Mouse (Mus musculus) erythroid progenitor cell, adult 5-6 weeks (primary cell): ENCODE measurements around the gene Tmem130. TPM values are rescaled to one million over a fixed set of nuclear protein-coding genes. Genes with fewer than 3 reads are reported as not detected.

ENCODE experiments used
- ATAC-seq: replicated peaks from 2 replicates; pipeline ENCODE4 v1.8.0; 2016; ENCODE audit warnings: moderate number of reproducible peaks, mild to moderate bottlenecking, moderate TSS enrichment, inconsistent platforms; ENCODE audit not compliant: poor library complexity, low FRiP score, severe bottlenecking
- total RNA-seq, 2 experiments: library from RNA; stranded (forward) in 1 of 2; stranded (reverse) in 1 of 2; fragments of 150-400 nt in 1 of 2; fragments of 186-747, 209-891 nt in 1 of 2; gene quantifications; 2 replicates each; pipeline versions ENCODE4 v1.2.3 to v1.2.4; 2015 to 2017; ENCODE audit warnings: low replicate concordance in 2 of 2

The Tmem130 gene
- total RNA-seq, 2 experiments from 2014 or later = not detected

DNA sequence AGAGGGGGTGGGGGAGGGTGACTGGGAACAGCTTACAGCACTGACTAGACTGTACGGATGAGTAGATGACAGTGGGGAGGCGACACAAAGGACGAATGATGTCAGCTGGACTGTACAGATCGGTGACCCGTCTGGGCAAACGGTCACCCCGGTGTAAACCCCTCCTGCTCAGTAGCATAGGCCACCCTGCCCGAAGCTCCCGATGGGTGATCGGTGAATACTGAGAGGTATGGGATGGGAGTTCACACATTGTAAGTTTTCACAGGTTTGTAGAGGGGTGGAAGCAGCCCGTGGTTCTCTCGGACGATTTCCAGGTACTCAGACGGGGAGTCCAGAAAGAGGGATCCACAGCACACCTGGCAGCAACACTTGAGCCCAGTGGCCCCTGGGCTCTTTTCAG lies 24.5 kb downstream of the Tmem130 start:
- no peak for ATAC-seq

DNA sequence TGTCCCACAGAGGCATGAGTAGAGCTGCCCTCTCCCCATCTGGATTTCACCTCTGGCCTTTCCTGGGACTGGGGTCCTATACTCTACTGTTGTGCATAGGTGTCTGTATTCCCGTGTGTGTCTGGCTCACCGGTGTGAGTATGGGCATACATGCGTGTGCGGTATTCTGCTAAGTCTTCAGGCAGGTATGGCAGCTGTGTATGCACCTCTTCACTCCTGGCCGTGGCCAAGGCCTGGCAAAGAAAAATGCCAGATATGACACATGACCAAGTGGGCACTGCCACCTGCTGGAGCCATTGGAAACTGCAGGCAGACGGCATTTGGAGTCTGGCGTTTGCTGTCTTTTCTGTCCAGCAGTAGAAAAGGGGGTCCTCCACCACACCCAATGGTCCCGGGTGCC lies 26.7 kb downstream of the Tmem130 start:
- ATAC-seq = peak; percentile 25; the same call in 1 of the 2 replicates

DNA sequence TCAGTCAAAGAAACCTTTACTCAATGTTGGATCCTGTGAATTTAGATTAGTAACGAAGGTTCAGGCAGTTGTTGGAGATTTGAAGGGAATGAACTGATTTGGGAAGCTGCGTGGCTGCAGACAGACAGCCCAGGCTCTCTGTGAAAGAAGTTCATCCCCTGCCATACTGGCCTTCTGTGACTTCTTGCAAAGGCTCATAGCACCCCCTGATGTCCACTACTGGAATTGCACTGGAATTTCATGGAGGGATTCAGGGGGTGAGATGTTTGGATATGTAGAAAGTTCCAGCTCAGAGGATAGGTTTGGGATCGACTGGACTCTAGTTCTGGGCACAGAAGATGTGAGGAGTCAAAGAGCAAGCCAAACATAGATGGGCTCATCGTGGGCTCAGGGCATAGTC lies 27.7 kb downstream of the Tmem130 start:
- 0 out of 2 replicates have a peak, but pooled peaks have one; percentile 34 for ATAC-seq

DNA sequence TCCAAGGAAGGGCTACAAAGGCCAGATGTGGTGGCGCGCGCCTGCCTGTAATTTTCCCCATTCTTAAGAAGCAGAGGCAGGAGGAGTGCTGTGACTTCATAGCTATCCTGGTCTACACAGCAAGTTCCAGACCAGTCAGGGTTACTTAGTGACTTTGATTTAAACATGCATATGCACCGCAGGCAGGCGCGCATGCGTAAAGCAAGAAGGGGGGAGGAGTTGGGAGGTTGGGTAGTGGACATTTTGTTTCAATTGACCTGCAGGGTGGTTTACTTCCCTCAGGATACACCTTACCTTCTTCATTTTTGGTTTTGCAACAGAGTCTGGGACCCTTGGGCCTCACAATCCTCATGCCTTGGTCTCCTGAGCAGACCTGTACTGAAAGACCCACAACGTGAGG lies 32.4 kb downstream of the Tmem130 start:
- ATAC-seq = no peak

DNA sequence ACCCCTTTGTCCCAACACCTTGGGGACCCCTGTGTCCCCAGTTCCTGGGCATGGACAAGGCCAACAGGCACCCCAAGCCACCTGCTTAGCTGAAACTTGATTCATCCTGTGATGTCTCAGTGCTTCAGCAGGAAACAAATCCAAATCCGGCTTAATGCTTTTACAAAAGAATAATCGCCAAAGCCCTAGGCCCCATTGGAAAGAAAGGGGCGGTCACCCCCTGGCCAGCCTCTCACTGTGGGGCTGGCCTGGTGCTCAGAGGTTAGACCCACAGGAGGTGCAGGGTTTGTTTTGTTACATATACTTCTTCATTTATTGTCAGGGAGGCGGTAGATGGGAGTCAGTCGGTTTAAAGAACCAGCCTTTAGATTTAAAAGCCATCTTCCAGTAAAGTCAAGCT lies 33.4 kb downstream of the Tmem130 start:
- ATAC-seq = no peak

DNA sequence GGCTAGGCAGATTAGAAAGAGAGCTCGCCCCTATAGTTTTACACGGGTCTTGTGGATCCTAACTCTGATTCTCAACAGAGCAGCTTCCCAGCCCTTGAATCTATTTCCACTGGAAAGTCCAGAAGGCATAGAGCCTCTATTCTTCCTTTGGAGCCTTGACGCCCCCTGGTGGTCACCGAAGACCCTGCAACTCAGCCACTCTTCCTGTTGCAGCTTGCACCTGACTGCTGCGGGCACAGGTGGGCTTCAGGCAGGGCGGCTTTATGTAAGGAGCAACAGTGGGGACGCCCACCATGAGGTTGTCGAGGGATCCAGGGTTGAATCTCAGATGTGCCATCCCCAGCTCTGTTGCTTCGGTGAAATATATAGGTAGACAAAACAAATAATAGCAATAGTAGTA lies 34.5 kb downstream of the Tmem130 start:
- ATAC-seq = 0 out of 2 replicates have a peak, but pooled peaks have one; percentile 42

DNA sequence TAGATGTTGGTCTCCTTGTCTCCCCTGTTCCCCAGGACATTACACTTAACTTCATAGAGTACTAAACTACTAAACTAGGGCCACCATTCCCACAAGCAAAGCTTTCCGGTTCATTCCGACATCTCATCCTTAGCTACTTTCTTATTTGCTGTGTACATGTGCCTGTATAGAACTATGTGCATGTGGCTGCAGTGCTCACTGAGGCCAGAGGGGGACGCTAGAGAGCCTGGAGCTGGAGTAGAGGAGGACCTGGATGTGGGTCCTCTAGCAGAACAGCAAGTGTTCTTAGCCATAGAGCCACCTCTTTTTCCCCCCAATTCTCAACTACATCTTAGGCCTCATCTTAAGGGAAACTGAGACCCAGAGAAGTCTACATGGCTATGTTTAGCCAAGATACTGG lies 36.1 kb downstream of the Tmem130 start:
- no peak for ATAC-seq

DNA sequence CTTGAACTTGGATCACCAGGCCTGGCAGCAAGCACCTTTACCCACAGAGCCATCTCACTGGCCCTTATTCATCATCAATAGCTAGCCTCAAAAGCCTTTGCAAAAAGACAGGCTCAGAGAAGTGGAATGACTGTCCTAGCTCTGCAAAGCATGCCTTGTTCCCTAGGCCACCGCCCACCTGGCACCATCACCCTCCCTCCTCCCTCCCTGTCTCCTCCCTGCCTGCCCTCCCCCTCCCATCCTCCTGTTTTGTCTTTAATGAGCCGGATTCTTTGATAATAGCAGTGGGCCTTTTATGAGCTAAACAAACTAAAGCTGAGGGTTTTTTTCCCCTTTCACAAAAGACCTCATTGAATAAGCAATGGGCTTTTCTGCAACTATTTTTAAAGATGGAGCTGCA lies 36.7 kb downstream of the Tmem130 start:
- no peak for ATAC-seq

DNA sequence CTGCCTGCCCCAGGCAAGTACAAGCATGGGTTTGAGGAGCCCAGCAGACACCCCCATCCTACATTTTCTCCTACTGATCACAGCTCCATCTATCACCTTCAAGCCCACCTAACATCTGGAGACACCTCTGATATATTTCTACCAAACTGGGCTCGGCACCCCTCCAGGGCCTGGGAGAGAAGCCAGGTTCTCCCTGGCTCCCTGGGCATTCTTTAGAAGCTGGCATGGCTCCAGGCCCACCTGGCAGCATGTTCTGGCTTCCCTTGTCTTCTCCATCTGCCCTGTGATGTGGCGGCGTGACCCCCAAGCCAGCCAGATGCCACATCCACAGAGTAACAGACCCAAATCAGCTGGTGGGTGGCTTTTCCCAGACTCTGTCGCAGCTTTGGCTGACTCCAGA lies 41.3 kb downstream of the Tmem130 start:
- ATAC-seq = no peak

DNA sequence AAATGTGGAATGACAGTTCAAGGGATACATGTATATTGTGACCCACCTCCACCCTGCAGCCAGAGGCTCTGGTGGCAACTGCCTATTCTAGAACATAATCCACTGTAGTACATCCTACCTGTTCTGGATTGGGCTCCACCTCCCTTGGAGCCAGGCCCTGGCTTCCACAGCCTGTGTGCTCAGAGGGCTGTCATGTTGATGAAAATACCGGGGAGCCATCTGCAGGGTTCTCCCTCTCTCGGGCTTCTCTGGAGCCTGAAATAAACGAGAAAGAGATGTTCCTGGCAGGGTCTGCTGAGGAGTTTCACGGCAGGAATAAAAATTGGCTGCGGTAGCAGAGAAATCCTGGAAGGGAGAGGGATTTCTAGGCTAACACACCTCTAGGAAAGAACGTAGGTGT lies 41.8 kb downstream of the Tmem130 start:
- no peak for ATAC-seq

DNA sequence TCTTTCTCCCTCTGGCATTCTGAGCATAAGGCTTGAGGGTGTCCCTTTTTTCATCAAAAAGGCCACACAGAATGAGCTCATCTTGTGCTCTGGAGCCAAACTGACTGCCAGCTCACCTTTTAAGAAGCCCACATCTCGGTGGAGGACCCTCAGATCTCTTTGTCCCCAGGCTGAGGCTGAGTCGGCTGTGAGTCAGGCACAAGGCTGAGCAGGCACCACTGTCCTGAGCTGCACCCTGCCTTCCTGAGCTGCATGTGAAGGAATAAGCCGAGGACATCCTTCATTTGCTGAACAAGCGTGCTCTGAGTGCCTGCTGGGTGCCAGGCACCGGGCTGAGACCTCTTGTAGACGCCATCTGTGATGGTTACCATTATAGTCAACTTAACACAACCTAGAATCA lies 44.4 kb downstream of the Tmem130 start:
- no peak for ATAC-seq

DNA sequence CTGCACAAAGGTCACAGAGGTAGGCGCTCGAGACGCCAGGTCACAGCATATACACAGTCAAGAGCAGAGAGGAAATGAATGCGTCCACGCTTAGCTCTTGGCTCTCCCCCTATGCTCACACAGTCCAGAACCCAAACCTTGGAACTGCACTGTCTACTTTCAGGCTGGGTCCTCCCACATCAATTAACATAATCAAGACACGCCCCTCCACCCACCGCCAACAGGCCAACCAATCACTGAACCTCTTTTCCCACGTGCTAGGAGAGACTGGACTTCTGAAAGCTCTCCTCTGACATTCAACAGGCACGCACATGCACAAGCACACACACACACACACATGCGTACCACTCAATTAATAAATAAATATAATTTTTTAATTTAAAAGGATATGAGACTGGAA lies 48.2 kb downstream of the Tmem130 start:
- ATAC-seq = no peak

DNA sequence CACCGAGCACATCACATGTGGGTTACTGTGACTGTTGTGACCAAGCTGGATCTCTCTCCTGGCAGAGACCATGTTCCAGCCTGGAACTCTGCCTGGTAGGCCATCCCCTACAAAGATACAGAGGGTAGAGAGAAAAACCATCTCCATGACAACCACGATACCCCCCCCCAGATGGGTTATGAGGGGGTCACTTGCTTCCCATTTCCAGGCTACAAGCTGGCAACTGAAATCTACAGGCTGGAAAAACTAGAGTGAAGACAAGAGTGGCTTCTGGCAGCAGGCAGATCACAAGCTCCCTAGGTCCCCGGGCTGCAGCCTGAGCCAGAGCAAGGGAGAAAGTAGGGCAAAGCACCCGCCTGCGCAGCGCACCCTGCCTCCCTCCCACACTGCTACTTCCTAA lies 54.0 kb downstream of the Tmem130 start:
- ATAC-seq = no peak

DNA sequence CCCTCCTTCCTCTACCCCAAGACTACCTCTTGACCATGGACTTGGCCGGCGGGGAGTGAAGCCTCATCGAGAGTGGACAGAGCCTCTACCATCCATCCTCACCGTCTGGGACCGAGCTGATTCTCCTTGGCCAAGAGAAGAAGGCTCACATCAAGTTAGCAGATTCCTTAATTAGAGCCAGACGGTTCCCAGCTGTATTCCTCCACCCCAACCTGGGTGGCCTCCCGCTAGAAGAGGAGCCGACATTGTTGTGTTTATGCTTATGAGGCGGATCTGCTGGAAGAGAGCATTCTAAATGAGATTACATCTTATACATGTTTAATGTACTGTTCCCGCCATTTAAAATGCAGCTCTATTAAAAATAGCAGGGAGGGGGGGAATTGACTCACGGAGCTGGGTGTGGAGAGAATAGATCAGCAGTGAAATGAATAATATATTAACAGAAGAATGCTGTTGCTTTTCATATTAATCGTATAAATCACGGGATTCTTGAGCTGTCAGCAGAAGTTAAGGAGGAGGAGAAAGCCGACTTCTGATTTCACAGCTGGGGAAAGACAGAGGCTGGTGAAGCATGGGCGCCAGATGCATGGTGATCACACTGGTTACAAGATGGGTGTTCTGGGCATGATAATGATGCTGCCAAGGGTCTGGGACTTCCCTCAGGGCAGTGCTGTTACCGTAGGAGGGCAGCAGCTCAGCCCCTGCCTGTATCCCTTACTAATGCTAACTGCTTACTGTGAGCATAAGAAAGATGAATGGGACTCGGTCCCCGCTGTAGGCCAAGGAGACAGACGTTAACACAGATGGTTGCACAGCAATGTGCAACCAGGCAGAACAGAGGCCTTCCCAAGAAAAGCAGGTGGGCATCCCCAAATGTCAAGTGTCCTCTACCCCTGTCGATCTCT lies 57.9 kb downstream of the Tmem130 start:
- no peak for ATAC-seq

DNA sequence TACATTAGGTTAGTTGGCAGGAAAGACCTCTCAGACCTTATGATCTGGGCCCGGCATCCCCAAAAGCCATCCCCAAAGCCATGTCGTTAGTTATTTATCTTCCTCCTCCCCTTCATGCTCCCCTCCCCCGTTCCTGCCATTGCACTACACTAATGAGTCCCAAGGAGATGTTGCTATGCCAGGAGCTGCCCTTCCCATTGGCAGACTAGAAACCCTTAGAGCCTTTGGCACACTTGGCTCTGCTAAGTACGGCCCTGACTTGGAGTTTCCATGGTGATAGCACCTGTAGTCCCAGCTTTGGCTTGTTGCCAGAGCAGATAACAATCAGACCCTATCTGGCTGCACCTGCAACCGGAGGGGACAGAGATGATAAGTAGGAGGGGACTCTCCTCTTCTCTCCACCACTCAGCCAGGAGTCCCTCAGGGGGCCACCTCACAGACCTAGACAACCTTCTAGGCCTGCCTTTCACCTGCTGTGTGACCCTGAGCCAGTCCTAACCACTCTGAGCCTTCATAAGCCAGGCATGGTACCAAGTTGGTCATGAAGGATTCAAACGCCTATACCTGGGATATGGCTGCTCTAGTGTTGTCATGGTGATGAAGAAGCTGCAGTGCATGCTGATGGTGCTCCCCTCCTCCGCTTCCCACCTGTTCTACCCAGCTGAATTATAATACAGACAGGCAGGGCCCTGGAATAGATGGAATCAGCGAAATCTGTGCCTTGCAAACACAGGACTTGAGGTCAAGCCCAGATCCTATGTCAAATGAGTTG lies 66.1 kb downstream of the Tmem130 start:
- ATAC-seq = no peak

DNA sequence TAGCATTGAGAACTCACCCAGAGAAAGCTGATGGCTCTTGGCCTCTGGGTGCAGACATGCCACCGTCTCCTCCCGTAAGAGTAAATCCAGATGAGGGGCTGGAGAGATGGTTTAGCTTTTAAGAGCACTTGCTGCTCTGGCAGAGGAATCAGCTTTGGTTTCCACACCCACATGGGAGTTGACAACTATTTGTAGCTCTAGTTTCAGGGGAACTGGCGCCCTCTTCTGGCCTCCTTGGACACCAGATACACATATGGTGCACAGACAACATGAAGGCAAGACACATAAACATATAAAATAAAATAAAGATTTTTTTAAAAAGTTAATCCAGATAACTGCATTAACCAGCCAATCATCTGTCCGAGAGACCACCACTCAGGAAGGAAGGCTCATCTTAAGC lies 67.5 kb downstream of the Tmem130 start:
- ATAC-seq = no peak

DNA sequence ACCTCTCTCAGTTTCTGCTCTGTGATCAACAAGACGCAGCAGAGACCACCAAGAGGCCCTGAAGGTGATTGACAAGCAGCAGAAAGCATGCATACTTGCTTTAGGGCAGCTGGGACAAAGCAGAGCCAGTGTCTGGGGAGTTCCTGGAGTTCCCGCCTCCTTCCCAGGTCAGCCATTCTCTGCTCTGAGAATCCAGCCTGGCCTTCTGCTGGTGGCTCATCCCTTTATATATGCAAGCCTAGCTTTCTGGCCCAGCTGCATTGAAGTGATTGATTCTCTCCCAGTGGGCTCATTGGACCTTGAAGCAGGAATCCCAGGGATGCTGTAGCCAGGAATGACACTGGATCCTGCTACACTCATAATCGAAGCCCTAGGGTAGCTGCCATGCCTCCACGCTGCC lies 70.2 kb downstream of the Tmem130 start:
- ATAC-seq = no peak

DNA sequence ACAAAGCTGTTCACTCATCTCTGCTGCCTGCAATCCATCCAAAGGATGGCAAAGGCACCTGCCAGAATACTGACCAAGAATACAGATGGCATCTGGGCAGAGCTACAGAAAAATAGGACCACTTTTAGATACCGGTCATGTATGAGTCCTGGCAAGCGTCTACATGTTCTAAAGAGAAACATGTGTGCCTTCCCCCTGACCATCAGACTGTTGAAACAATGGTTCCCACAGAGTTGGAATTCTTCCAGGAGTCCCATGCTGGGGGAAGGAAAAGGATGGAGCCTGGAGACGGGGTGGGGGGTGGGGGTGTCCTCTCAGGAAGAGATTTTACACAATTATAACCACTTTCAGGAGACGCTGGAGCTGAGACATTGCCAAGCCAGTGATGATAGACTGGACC lies 73.2 kb downstream of the Tmem130 start:
- ATAC-seq = no peak
